Mouse (Mus musculus): ENCODE data around the gene Mcat.

DNA sequence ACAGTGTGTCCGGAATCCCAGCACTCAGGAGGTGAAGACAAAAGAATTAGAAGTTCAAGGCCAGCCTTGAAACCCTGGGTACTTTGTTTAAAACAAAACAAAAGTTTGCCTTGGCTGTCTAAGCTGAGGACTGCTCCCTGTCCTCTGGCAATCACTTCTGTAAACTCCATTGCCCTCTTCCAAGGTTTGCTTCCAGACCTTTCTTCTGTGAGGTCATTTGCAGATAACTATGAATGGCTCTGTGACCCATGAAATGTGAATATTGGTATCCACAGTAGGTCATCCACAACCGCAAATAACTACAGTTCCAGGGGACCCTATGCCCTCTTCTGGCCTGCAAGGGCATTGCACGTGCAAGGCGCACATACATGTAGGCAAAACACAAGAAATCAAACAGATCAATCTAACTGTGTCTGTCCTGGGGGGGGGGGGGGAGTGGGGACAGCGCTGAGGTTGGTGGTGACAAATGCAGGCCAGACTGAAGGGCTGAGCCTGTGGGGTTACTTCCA lies 31.6 kb downstream of the Mcat start:
- no peak for TF ChIP-seq TCF12 (IDR thresholded peaks at IDR 0.05; ENCODE audit: low read depth, low read length)
- TF ChIP-seq KAT2A (IDR thresholded peaks at IDR 0.05; ENCODE audit: insufficient replicate concordance, low read length), result no peak
- peak; percentile 18 to 39; a peak in 2 of 4 replicates for TF ChIP-seq CTCF (conservative IDR thresholded peaks at IDR 0.05 in 1 of 2, IDR thresholded peaks at IDR 0.05 in 1 of 2; ENCODE audit: low read depth in 2 of 2, low read length in 2 of 2)
- no peak for TF ChIP-seq USF1 (IDR thresholded peaks at IDR 0.05; ENCODE audit: low read depth, low read length)
- no peak for TF ChIP-seq MAX (IDR thresholded peaks at IDR 0.05; ENCODE audit: low read length)
- no peak for TF ChIP-seq SIN3A (IDR thresholded peaks at IDR 0.05; ENCODE audit: low read length)
- TF ChIP-seq E2F4 (IDR thresholded peaks at IDR 0.05; ENCODE audit: insufficient replicate concordance, low read depth, low read length), result no peak
- no peak for TF ChIP-seq HCFC1 (IDR thresholded peaks at IDR 0.05; ENCODE audit: low read depth, low read length)
- TF ChIP-seq CHD2 (IDR thresholded peaks at IDR 0.05; ENCODE audit: low read length), result no peak
- TF ChIP-seq POLR2A (IDR thresholded peaks at IDR 0.05; ENCODE audit: low read depth, low read length), result no peak
- TF ChIP-seq PAX5 (IDR thresholded peaks at IDR 0.05; ENCODE audit: low read length), result no peak
- no peak for TF ChIP-seq TBP (conservative IDR thresholded peaks at IDR 0.05; ENCODE audit: low read depth, low read length)
- no peak for TF ChIP-seq EP300 (IDR thresholded peaks at IDR 0.05; ENCODE audit: low read length)
- TF ChIP-seq POLR2AphosphoS2 (IDR thresholded peaks at IDR 0.05; ENCODE audit: low read depth, low read length), result no peak
